Mouse (Mus musculus) testis, adult 2 months (tissue): ENCODE results near the gene Sbds.

Experiments
- CTCF ChIP-seq: fragments of 200-500 bp; IDR thresholded peaks from 2 replicates; pipeline ENCODE4 v1.5.1; 2012; ENCODE audit warnings: low read depth, mild to moderate bottlenecking, inconsistent platforms, low read length, moderate library complexity; ENCODE audit not compliant: control insufficient read depth, insufficient read depth, insufficient replicate concordance
- POLR2A ChIP-seq: fragments of 200-500 bp; IDR thresholded peaks from 2 replicates; pipeline ENCODE4 v1.6.1; 2012; ENCODE audit warnings: low read depth, mild to moderate bottlenecking, inconsistent platforms, low read length, moderate library complexity; ENCODE audit not compliant: control insufficient read depth

DNA sequence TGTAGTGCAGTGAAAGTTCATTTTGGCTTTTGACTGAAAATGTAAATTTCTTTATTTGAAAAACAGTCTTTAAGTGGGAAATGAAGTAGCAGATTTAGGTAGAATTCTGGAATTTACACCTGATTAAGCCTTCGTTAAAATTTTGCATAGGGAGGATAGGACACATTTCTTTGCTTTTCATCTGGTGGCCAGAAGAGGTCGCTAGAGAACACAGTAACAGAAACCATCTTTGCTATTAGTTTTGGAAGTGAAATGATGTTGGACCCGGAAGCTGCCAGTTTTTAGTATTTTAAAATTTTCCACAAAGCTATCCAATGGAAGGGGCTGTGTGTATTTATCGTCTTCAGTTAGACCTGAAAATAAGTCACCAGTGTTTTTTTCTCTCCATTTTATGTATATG, 20.2 kb upstream of the Sbds start:
- TF ChIP-seq CTCF (no peak), POLR2A (no peak)
